Mouse (Mus musculus) thymus, adult 18-20 months (tissue): ENCODE results near the gene Slf2.

Experiments
- DNase-seq, 2 experiments: peaks; one replicate each; pipeline ENCODE4 v3.0.0; 2022; ENCODE audit warnings: mixed read lengths in 2 of 2

The Slf2 gene

GRCm38 (mm10) chr19:45013581-45014225, 82.8 kb downstream of the Slf2 start:
- DNase-seq = no peak

GRCm38 (mm10) chr19:45014335-45014971, 83.5 kb downstream of the Slf2 start, which contains the start of gene Lzts2:
Lzts2 (plus strand) TSS chr19:45014414.
- DNase-seq = no peak

GRCm38 (mm10) chr19:45014981-45015402, 84.0 kb downstream of the Slf2 start:
- peak in 1 of 2 experiments; percentile 32 for DNase-seq

GRCm38 (mm10) chr19:45015518-45016281, 84.7 kb downstream of the Slf2 start:
- DNase-seq = peak; percentile 70 to 76

DNA sequence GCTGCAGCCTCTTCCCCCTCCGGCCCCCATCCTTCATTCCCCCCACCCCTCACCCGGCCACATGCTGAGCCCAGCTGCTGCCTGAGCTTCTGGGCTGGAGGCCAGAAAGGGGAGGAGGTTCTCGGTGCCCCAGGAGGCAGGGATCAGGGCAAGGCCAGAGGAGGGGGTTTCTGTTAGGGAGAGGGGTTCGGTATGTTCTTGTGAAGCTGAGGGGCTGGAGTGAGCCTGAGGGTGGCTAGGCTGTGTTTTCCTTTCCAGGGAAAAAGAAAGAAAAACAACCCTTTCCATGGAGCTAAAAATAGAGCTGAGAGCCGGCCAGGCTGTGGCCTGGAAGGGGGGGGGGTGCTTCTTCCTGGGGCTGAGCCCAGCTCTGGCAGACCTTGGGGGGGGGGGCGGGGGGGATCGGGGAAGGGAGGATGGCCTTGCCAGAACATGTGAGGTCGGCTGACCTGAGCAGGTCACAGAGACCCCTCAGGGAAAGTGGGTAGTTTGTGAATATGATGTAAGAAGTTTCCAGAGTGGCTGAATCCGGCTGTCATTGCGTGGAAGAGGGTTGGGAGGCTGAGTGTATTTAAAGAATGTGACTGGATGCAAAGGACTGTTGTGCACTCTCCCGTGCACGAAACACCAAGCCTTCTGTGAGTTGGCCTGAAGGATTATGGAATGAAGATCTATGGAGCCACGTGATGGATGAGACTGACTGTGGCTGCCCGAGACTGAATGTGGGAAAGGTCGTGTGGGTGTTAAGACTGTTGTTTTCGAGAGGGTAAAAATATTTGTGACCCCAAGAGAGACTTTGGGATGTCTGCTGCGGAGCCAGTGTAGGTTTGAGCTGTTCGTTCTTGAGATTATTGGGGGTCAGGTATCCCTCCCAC, 85.6 kb downstream of the Slf2 start:
- no peak for DNase-seq

DNA sequence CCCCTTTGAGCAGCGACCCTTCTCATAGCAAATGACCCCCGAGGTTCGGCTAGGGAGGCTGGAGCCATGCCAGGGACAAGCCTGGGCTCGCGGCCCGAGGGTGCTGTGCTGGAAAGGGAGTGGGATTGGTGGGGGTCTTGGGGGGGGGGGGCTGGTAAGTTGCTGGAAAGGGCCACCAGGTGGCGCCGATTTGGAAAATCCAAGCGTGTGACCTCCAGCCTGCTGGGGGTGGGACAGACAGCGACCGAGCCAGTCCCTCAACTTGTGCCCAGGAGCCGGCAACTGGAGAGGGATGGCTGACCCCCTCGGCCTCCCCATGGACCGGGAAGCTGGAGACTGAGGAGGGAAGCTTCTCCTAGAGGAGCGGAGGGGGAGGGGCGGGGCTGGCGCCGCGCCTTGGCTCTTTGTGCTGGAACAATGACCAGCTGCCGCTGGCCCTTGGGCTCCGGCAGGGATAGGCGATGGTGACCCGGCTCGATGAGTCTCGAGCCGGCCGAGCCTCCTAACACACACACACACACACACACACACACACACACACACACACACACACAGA, 86.3 kb downstream of the Slf2 start:
- peak; percentile 25 to 48 for DNase-seq

GRCm38 (mm10) chr19:45017909-45018308, 87.0 kb downstream of the Slf2 start:
- no peak for DNase-seq

DNA sequence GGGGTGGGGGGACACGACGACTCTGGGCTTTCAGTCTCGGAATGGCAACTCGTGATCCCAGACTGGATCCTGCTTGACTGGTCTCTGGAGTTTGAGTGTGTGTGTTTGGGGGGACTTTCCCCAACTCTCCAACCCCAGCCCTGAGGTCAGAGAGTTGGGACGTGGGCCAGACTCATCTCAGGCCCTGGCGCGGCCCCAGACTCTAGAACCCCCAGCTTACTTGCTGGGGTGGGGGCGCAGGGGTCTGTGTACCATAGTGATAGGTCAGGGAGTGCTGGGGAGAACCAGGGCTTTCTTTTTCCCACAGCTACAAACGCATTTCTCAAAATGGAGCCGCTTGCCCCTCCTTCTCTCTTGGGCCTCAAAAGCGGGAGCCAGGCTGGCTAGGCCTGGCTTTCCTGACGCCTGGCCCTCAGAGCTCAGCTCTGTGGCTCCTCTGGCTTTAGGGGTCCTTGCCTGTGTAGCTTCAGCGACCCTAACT, 87.4 kb downstream of the Slf2 start:
- DNase-seq = no peak

DNA sequence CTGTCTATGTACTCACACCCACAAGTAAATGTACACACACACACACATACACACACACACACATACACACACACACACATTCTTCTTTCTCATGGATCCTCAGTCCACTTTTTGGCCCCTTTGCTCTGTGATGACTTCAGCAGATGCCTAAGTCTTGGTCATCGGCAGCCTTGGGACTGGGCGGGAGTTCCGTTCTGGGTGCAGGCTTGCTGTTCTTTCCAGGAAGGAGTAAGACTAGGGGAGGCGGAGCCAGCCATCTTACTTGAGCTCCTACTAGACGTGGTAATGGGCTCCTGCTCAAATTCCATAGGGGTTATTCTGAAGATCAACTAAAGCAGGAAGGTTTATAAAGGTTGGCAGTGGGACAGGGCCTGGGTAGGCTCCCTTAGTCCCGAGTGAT, 89.4 kb downstream of the Slf2 start:
- no peak for DNase-seq

DNA sequence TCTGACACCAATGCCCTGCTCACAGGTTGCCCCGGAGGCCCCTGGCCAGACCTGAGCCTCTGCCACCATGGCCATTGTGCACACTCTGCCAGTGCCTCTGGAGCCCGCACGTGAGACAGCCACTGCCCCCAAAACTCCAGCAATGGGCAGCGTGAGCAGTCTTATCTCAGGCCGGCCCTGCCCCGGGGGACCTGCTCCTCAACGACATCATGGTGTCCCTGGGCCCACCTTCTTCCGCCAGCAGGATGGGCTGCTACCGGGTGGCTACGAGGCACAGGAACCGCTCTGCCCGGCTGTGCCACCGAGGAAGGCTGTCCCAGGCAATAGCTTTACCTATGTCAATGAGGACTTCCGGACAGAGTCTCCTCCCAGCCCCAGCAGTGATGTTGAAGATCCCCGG, 90.4 kb downstream of the Slf2 start:
- no peak for DNase-seq

- DNase-seq = no peak
Measured at GRCm38 (mm10) chr19:45023993-45024392, 93.0 kb downstream of the Slf2 start.

DNA sequence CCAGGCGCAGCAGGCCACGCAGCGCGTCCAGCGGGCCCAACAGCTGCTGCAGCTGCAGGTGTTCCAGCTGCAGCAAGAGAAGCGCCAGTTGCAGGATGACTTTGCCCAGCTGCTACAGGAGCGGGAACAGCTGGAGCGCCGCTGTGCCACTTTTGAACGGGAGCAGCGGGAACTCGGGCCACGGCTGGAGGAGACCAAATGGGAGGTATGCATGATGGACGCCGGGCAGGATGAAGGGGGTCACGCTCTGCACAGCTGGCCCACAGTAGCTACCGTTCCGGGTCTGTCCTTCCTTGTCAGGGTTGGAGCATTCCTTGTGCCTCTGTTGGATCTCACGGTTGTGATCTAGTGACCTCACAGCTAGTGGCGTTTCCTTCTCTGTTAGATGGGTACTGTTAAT, 93.8 kb downstream of the Slf2 start:
- no peak for DNase-seq

- no peak for DNase-seq
Measured at GRCm38 (mm10) chr19:45025937-45026568, 95.1 kb downstream of the Slf2 start.

GRCm38 (mm10) chr19:45026958-45027670, 96.2 kb downstream of the Slf2 start:
- DNase-seq = no peak

- DNase-seq = no peak
Measured at GRCm38 (mm10) chr19:45027848-45028247, 96.9 kb downstream of the Slf2 start.

DNA sequence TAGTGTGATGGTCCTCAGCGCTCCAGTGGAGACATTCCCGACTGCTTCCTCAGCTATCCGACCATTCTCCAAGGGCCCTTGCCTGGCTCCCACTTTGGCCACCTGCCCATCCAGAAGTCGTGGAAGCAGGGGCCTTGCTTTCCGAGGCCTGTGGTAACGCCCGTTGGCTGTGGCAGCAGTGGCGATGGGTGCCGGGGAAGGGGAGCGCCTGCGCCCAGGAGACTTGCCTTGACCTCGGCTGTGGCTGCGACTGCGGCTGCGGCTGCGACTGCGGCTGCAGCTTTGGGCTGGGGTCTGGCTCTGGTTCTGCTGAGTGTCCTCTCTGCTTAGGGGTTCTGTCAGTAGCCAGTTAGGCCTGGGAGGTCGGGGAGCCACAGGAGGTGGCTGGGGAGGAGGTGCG, 97.8 kb downstream of the Slf2 start:
- no peak for DNase-seq

DNA sequence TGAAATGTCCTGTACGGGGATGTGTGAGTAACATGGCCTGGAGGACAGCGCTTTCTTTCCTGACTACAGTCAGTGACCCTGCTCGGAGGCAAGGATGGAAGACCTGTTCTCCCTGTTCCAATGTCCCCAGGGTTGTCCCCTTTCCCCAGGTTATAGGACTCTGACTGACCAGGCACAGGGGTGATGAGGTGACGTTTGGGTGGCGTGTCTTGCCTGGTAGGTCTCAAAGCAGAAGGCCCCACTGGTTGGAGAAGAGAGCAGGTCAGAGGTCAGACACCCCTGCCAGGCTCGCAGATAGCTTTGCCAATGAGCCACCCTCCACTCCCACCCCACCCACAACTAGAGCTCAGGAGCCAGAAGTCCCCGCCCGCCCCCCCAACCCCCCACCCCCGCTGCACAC, 98.6 kb downstream of the Slf2 start:
- DNase-seq = no peak

DNA sequence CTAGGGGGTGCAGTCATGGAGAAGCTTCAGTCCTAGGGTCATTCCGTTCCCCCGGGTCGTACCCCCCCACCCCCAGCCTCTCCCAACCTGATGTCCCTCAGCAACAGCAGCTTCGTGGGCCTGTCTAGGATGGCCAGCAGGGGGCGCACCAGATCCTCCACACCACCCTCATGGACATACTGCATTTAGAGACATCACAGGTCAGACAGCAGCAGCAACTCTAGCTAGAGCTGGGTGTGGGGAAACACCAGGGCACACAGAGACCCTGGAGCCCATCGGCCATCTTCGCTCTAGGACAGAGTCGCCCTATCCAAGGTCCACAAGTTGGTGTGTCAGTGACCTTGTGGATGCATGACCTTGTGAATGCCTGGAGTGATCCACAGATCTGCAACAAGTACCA, 99.2 kb downstream of the Slf2 start:
- DNase-seq = no peak

GRCm38 (mm10) chr19:45030746-45031693, 100.1 kb downstream of the Slf2 start:
- DNase-seq = no peak

DNA sequence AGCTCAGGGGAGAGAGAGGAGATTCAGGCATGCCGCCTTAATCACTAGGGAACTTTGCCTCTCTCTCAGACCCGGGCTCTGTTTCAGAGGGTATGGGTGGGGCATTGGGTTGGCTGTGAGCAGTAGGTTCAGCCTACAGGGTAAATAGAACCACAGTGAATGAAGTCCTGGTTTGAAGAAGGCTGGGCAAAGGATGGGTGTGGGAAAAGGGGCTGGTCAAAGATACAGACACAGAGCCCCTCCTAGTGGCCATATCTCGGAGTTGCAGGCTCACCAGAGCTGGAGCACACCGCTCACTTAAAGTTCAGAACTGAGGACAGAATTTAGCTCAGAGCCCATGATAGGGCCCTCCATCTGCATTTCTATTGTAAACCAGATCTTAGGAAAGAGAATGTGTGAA, 100.8 kb downstream of the Slf2 start:
- no peak for DNase-seq
